Mouse (Mus musculus) small intestine, adult 2 months (tissue): Measurements from ENCODE around the gene 4930539E08Rik.

Experiments
- CTCF ChIP-seq: fragments of 200-500 bp; IDR thresholded peaks from 2 replicates; pipeline ENCODE4 v1.5.1; 2012; ENCODE audit warnings: low read depth, mild to moderate bottlenecking, control low read depth, inconsistent platforms, low read length, moderate library complexity, mixed read lengths; ENCODE audit not compliant: insufficient replicate concordance, insufficient read length; ENCODE audit errors: extremely low read depth
- POLR2A ChIP-seq: fragments of 200-500 bp; IDR thresholded peaks from 2 replicates; pipeline ENCODE4 v1.6.1; 2012; ENCODE audit warnings: low read depth, mild to moderate bottlenecking, control low read depth, inconsistent platforms, low read length, moderate library complexity

DNA sequence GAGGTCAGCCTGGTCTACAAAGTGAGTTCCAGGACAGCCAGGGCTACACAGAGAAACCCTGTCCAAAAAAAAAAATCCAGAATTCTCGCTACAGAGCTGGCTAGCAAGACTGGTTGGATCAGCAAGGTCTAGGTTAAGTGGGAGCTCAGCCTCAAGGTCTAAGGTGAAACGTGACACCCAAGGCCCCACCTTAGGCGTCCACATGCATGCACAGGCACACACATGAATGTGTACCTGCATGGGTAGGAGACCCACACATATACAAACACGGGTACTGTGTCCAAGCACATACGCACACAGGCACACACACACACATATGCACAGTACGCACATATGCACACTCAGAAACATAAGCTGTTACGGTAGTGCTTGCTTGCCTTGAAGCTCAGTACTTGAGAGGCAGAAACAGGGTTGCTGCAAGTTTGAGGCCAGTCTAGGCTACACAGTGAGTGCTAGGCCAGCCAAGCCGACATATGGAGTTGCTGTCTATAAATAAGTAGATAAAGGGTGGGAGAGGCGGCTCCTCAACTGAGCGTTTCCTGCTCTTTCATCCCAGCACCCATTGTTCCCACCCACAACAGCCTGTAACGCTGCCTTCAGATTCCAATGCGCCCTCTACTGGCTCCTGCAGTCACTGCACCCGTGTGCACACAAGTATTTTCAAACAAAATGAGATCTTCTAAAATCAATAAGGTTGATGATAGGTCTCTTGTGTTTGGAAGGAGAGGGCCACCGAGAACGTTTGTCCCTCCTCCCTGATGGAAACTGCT, 11.9 kb upstream of the 4930539E08Rik start:
- no peak for TF ChIP-seq POLR2A
- peak; percentile 90; the same call in 1 of the 2 replicates for TF ChIP-seq CTCF
